Mouse (Mus musculus) frontal cortex, postnatal 14 days (tissue): ENCODE measurements around the gene Trpt1.

Experiments used
- DNase-seq, 2 experiments: peaks; one replicate each; pipeline ENCODE4 v3.0.0; 2022; ENCODE audit warnings: low spot score in 2 of 2

The Trpt1 gene

DNA sequence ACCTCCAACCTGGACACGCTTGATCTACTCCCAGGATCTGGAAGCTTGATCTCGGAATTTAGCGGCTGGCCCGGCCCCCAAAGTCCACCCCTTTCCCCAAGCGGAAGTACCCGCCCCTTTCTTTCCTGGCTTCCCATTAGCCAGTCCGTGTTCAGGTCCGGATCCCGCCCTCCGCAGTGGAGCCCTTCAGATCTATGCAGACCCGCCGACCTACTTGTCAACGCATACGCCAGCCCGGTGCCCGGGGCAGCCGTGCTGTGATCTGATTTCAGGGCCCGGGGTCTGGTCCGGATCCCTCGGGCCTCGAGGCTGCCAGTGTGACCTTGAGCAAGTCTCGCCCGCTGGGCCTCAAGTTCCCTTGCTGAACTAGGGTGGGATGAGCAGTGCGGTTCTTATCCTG, at the start of gene Trpt1, which contains the start of gene Nudt22:
Gene Trpt1, plus strand, starts transcription at position 126 of the 400 bp plus-strand sequence.
Gene Nudt22, minus strand, starts transcription at position 112 of the 400 bp plus-strand sequence.
- DNase-seq, result peak; percentile 70 to 76

DNA sequence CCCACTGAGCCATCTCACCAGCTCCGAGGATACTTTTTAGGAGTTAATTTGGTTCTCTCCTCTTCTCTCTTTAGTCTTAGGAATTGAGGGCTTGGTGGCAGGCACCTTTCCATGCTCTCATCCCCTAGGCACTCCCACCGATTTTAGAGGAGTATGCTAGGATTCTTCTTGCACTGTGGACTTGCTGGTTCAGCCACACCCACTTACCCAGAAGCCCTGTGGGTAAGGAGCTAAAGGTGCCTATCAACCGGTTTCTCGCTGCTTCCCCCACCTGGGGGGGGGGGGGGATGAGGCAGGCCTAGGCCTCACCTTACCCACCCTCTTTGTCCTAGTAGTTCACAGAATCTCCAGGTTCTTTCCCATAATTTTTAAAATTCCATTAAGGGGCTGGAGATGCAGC, 48.2 kb upstream of the Trpt1 start:
- DNase-seq, result no peak

DNA sequence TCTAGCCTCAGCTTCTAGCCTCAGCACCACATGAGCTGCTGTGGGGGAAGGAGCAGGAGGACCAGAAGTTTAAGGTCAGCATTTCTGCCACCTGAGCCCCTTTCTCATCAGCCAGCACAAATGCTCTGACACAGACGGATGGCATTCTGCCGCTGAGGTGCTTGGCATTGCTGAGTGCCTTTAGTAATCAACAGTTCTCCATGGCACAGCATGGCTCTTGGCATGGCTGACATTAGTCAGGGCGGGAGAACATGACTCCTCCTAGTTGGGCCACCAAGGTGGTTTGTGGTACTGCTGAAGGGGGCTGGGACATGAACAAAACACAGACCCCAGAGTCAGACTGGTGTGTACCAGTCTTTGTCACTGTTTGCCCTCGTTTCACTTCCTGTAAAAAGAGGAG, 47.7 kb upstream of the Trpt1 start:
- no peak for DNase-seq

GRCm38 (mm10) chr19:6949532-6949931, 46.4 kb upstream of the Trpt1 start:
- no peak for DNase-seq

DNA sequence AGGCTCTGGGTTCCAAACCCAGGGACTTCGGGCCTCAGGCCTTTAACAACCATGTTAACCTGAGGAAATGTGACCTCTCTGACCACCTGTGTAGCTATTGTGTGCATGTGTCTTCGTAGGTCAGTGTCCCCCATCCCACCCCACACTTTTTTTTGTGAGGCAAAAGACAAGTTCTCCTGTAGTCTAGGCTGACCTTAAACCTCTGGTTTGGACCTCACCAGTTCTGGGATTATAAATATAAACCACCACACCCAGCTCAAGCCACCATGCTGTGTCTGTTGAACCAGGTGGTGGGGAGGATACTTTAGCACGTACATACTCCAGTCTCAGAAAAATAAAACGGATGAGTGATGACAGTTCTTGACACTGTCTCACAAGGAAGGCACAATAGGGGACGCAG, 46.0 kb upstream of the Trpt1 start:
- DNase-seq, result no peak

GRCm38 (mm10) chr19:6950613-6951153, 45.2 kb upstream of the Trpt1 start:
- peak in 1 of 2 experiments; percentile 59 for DNase-seq

GRCm38 (mm10) chr19:6951381-6951968, 44.5 kb upstream of the Trpt1 start:
- DNase-seq, result peak; percentile 87 to 91

DNA sequence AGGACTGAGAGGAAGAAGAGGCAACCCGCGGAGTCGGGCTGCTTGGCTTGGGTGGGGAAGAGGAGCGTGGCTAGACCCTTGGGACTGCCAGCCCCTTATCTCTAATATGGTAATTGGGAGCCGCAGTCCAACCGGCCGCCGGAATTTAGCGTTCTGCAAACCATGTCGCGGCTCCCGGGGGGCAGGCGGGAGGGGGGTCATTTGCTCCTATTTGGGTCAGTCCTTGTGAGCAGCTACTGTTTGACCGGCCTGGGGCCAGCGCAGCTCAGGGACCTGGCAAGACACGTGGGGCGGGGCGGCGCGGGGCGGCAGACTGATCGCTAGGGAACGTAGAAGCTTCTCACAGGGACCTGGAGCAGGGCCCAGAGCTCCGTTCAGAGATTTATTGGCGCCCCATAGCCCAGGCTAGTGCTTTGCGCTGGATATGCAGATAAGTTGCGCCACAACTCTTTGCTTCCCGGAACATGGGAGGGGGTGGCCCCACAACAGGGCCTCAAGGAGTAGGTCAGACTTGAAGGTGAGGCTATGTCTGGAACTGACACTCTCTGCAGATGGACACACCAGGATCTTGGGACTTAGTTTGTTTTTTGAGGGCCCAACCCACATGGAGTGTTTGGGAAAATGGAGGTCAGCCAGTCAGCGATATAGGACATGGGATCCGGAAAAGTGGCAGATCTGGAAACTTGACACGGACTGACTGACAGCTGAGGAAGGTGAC, 43.8 kb upstream of the Trpt1 start:
- peak; percentile 68 to 72 for DNase-seq

- DNase-seq, result no peak
Measured at GRCm38 (mm10) chr19:6952712-6953037, 43.3 kb upstream of the Trpt1 start.

DNA sequence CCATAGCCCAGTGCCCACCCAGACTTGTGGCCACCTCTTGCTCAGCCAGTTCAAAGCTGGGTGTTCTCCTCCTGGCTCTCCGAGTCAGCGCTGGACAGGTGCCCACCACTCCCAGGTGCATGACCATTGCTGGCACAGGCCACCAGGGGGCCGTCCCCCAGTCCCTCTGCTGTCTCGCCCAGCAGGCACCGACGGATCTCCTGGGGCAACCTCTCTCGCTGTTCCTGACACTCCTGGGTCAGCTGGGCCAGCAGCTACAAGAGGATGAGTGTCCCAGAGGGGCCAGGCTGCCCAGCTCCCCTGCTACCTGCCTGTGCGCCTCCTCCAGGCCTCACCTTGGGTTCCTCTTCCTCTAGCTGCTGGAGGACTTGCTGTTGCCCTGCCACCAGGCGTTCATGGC, 41.9 kb upstream of the Trpt1 start:
- no peak for DNase-seq

DNA sequence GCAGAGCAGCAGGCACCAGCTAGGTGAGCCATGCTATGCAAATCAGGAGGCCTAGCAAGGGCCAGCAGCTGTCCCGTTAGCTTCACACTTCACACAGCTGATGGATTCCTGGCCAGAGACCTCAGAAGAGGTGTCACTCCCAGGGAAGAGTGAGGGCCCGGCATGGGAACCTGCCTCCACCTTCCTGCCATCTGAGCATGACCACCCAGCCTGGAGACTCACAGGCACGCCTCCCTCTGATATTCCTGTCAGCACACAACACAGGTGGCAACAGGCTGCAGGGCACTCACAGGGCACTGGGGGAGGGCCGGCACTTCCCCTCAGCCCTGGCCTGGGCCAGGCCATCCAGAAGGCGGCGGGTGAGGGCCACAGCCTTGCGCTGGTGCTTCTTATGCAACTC, 40.5 kb upstream of the Trpt1 start:
- DNase-seq, result no peak

- no peak for DNase-seq
Measured at GRCm38 (mm10) chr19:6956461-6956860, 39.5 kb upstream of the Trpt1 start.

- DNase-seq, result no peak
Measured at GRCm38 (mm10) chr19:6968491-6969271, 27.2 kb upstream of the Trpt1 start.

DNA sequence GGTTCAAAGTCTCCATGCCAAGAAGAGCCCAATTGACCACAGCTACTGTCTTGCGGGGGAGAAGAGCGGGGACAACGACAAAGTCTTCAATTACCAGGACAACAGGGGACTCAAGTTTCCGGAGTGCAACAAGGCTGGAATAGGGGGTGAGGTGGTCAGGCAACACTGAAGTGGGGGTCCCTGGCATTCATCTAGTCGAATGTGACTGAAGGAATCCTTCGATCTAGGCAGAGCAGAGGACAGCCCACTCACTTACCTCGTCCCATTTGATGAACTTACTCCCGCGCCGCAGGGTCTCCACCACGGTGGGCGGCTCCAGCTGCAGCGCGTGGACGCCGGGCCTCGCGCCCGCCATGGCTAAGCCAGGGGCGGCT, 26.7 kb upstream of the Trpt1 start:
- DNase-seq, result no peak

GRCm38 (mm10) chr19:6969665-6970381, 26.1 kb upstream of the Trpt1 start:
- DNase-seq, result no peak

DNA sequence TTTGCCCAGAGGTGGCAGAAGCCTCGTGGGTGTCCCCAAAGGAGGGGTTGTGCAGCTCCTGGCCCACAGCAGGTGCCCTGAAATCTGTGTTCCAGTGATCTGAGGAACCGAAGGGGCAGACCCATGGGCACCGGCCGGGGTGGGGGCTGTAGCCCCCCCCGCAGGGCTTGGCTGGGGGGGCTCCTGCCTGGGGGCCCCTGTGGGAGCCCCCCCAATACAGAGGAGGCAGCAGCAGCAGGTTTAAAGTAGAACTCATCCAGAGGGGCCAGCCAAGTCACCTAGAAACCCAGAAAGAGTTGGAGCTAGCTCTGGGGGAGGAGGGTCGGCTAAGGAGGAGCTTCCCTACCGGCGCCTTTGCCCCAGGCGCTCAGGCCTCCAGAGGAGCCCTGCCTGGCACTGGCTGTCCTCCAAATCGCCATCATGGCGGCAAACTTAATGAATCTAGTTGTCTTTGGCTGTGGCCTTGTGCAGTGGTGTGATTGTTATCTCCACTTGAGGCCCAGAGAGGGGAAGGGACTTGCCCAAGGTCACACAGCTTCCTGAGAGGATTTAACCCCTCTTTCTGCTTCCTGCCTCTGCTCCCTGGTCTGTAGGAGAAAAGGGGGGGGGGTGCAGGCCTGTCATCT, 25.4 kb upstream of the Trpt1 start:
- no peak for DNase-seq

- no peak for DNase-seq
Measured at GRCm38 (mm10) chr19:6971644-6972043, 24.3 kb upstream of the Trpt1 start.

DNA sequence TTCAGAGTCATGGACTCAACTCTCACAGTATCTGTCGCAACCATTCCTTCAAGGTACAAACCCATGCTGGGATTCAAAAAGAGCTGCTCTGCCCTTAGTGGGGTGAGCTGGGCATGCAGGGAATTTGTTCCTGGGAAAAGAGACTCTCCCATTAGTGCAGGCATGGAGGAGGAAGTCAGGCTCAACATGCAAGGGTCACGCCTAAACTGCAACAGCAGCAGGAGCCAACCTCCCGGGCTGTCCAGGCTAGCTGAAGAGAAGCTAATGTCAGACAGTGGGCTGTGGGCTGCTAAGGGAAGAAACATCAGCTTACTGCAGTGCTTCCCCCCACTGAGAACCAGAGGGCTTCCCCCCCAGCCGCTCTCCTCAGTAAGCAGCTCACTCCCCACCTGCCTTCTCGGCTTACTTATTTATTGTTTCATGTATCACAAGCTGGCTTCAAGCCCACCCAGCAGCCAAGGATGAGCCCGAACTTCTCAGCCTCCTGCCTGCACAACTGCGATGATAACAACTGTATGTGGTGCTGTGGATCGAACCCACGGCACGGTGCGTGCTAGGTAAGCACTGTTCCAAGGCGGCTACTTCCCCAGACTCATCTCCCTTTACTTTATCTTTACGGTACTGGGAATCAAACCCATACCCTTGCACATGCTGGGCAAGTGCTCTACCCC, 23.5 kb upstream of the Trpt1 start:
- no peak for DNase-seq

DNA sequence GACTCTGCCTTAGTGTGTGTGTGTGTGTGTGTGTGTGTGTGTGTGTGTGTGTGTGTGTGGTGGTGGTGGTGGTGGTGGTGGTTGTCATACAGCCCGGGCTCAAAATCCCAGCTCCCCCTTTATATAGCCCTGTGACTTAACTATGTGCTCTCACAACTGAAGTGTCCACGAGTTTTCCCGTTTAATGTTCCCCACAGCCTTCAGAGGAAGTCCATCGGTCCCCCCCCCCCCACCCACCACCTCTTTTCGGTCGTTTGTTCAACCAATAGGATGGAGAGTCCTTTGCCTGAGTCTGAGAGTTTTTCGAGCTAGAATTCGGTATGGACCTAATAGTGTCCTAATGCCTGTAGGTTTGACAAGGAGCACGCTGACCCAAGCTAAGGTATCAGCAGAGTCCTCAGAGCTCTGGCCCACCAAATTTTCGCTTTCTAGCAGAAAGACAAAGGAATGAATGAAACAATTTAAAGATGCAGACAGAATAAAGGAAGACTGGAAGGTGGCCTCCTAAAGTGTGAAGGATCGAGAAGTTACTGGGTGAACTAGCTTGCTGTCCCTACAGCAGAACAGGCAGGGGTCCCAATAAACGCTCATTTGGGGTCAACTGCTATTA, 22.2 kb upstream of the Trpt1 start:
- DNase-seq, result no peak
